6 mouse cellular contexts compared by ENCODE assay signal in genomic region chr2:157221916-157222315, GRCm38 (mm10). TPM values are rescaled to one million over a fixed set of nuclear protein-coding genes. Genes with fewer than 3 reads are reported as not detected.
A peak's percentile ranks its signal among the peaks of the same experiment; 100 is the strongest.
DNase-seq lines count a peak whose midpoint lies in the region; ATAC-seq and TF ChIP-seq lines count a peak whose summit lies in the region.
"Not testable (repeated sequence)": the region's sequence is repeated elsewhere in the genome, so short reads cannot be mapped to it uniquely, and the experiment has no call there.
"Had no signal": no experiment of that assay in that cellular context is flagged by ENCODE, and none has a peak within 500 bp of the region (broad histone marks: within the 10 kb centered on the region; RNA-seq: fewer than 3 reads in every experiment).

No protein-coding gene starts in this region.

- not testable (repeated sequence) for TF ChIP-seq EP300 in CH12.LX (IDR thresholded peaks at IDR 0.05; ENCODE audit: low read length)

- not testable (repeated sequence) for ATAC-seq in midbrain, embryonic 11.5 days (ENCODE audit: low FRiP score)

- H3K4me3 ChIP-seq in CH12.LX (replicated peaks in 1 of 3; ENCODE audit: low read depth in 2 of 3, low read length in 2 of 3, poor library complexity in 1 of 3); heart, embryonic 10.5 days; midbrain, embryonic 11.5 days (ENCODE audit: low read depth, low read length): not testable (repeated sequence)

- TF ChIP-seq POLR2A in CH12.LX (IDR thresholded peaks at IDR 0.05; ENCODE audit: low read depth, low read length), result not testable (repeated sequence)

- not testable (repeated sequence) for H3K27me3 ChIP-seq in CH12.LX (replicated peaks); heart, embryonic 10.5 days (ENCODE audit: insufficient read depth, poor library complexity, severe bottlenecking); midbrain, embryonic 11.5 days (ENCODE audit: control insufficient read depth, insufficient read depth, low read length); splenic B cell, adult 2 months (ENCODE audit: control insufficient read depth, insufficient read depth, low read length, poor library complexity, severe bottlenecking)

- not testable (repeated sequence) for H3K9ac ChIP-seq in CH12.LX (ENCODE audit: insufficient read depth, low read depth); midbrain, embryonic 11.5 days (ENCODE audit: low read length)

- peaks cover 12 to 15% of the 10 kb centered on the region in 2 experiments; a peak in 3 of 4 replicates for H3K4me1 ChIP-seq in CH12.LX (ENCODE audit: control insufficient read depth in 1 of 2, insufficient read depth in 2 of 2)
- H3K4me1 ChIP-seq in heart, embryonic 10.5 days; midbrain, embryonic 11.5 days (ENCODE audit: control insufficient read depth, insufficient read depth, low read length): not testable (repeated sequence)

- not testable (repeated sequence) for H3K79me2 ChIP-seq in CH12.LX (replicated peaks; ENCODE audit: control insufficient read depth, extremely low read depth, insufficient read depth, poor library complexity, severe bottlenecking)

- H3K4me2 ChIP-seq in CH12.LX (ENCODE audit: insufficient read depth, low read depth, poor library complexity, severe bottlenecking); midbrain, embryonic 11.5 days: not testable (repeated sequence)

- dilution Hi-C loops in CH12.LX (cut with MboI; ENCODE audit: extremely low pct_ligation_motif_present, extremely low pct_unique_long_range_greater_than_20kb, low sequenced_read_pairs), result not testable (repeated sequence)

- H3K9me3 ChIP-seq in CH12.LX (replicated peaks; ENCODE audit: low read length); heart, embryonic 10.5 days; midbrain, embryonic 11.5 days (ENCODE audit: control insufficient read depth, low read length): not testable (repeated sequence)

- WGBS in heart, embryonic 10.5 days, result 93% methylated on average over 3 of the region's 3 CpGs
- 89% methylated on average over 3 of the region's 3 CpGs for WGBS in midbrain, embryonic 11.5 days

- H3K36me3 ChIP-seq in CH12.LX (replicated peaks in 1 of 2; ENCODE audit: control insufficient read depth in 1 of 2, insufficient read depth in 1 of 2, low read length in 1 of 2); heart, embryonic 10.5 days; midbrain, embryonic 11.5 days (ENCODE audit: control insufficient read depth, insufficient read depth, low read length); splenic B cell, adult 2 months (ENCODE audit: control insufficient read depth, insufficient read depth, low read length, poor library complexity, severe bottlenecking): not testable (repeated sequence)

- not testable (repeated sequence) for TF ChIP-seq RAD21 in CH12.LX (IDR thresholded peaks at IDR 0.05; ENCODE audit: low read depth, low read length)

- peak; percentile 28 for DNase-seq in CD4-positive, CD25-positive, alpha-beta regulatory T cell, adult 2 months (ENCODE audit: low read depth, low spot score)
- not testable (repeated sequence) for DNase-seq in CH12.LX (ENCODE audit: extremely low read depth)
- peak; percentile 5 for DNase-seq in heart, embryonic 10.5 days (ENCODE audit: low spot score)
- peak; percentile 21 for DNase-seq in midbrain, embryonic 11.5 days (ENCODE audit: low spot score, missing footprints)
- peak; percentile 13 for DNase-seq in splenic B cell, adult 2 months (ENCODE audit: low read depth, low spot score)

- in situ Hi-C loops in CH12.LX (cut with MboI; ENCODE audit: low pct_ligation_motif_present, low pct_unique_long_range_greater_than_20kb, low sequenced_read_pairs), result not testable (repeated sequence)

- TF ChIP-seq CTCF in CH12.LX (conservative IDR thresholded peaks at IDR 0.05 in 1 of 2, IDR thresholded peaks at IDR 0.05 in 1 of 2; ENCODE audit: low read depth in 2 of 2, low read length in 2 of 2), result not testable (repeated sequence)

- H3K27ac ChIP-seq in CH12.LX (ENCODE audit: insufficient read depth, low read depth); heart, embryonic 10.5 days; midbrain, embryonic 11.5 days (ENCODE audit: low read depth, low read length): not testable (repeated sequence)

TF ChIP-seq in CH12.LX, 34 proteins besides CTCF, POLR2A, EP300 and RAD21:
- TF ChIP-seq ZNF384 (IDR thresholded peaks at IDR 0.05; ENCODE audit: low read depth, low read length) (peak; percentile 80), ETS1 (conservative IDR thresholded peaks at IDR 0.05; ENCODE audit: low read depth, low read length) (peak; percentile 89), IRF4 (IDR thresholded peaks at IDR 0.05; ENCODE audit: low read depth, low read length) (peak; percentile 64; the same call in 1 of the 2 replicates)
TF ChIP-seq in CH12.LX: peak in this region for 3; not testable (repeated sequence) for 31.

RNA-seq across cellular contexts. Expression of gene Rbl1, which starts 17.6 kb away (rescaled TPM):
- total RNA-seq in CH12.LX (2012; rRNA removed), result 14.9 and 16.0 TPM in 2 replicates
- 27.4 and 29.5 TPM in 2 replicates for total RNA-seq in CH12.LX (2014; rRNA removed)
- polyA plus RNA-seq in CH12.LX (2012; ENCODE audit: insufficient read length, low read depth), result 21.9 and 23.2 TPM in 2 replicates
- polyA plus RNA-seq in heart, embryonic 10.5 days (2016; fragmentation: Nextera tagmentation; extraction: Ambion mirVana), result 15.9 and 18.5 TPM in 2 replicates
- polyA plus RNA-seq in midbrain, embryonic 11.5 days (2014; fragmentation: Nextera tagmentation; extraction: Ambion mirVana), result 42.5 and 45.5 TPM in 2 replicates

RNA-seq across cellular contexts. Expression of gene Rpn2, which starts 56.9 kb away (rescaled TPM):
- total RNA-seq in CH12.LX (2012; rRNA removed) (336 and 350 TPM in 2 replicates), CH12.LX (2014; rRNA removed) (277 and 301 TPM in 2 replicates)
- 255 and 296 TPM in 2 replicates for polyA plus RNA-seq in CH12.LX (2012; ENCODE audit: insufficient read length, low read depth)
- 254 and 281 TPM in 2 replicates for polyA plus RNA-seq in heart, embryonic 10.5 days (2016; fragmentation: Nextera tagmentation; extraction: Ambion mirVana)
- polyA plus RNA-seq in midbrain, embryonic 11.5 days (2014; fragmentation: Nextera tagmentation; extraction: Ambion mirVana), result 234 and 237 TPM in 2 replicates

RNA-seq across cellular contexts. Expression of gene Mroh8, which starts 57.4 kb away (rescaled TPM):
- total RNA-seq in CH12.LX (2012; rRNA removed) (0.25 TPM in 2 replicates), CH12.LX (2014; rRNA removed) (0.16 TPM in 1 of 2 replicates, not detected in the other)
- polyA plus RNA-seq in CH12.LX (2012; ENCODE audit: insufficient read length, low read depth), result 0.25 and 0.41 TPM in 2 replicates
- polyA plus RNA-seq in heart, embryonic 10.5 days (2016; fragmentation: Nextera tagmentation; extraction: Ambion mirVana), result 0.51 and 0.62 TPM in 2 replicates
- 0.43 and 0.68 TPM in 2 replicates for polyA plus RNA-seq in midbrain, embryonic 11.5 days (2014; fragmentation: Nextera tagmentation; extraction: Ambion mirVana)
- polyA plus RNA-seq: erythroblast, embryonic 14.5 days had no signal
